In genomic region chr14:51906102-51906501, GRCm38 (mm10) we compare ENCODE assay signal across 38 mouse cellular contexts. TPM values are rescaled to one million over a fixed set of nuclear protein-coding genes. Genes with fewer than 3 reads are reported as not detected.
DNase-seq lines count a peak whose midpoint lies in the region; ATAC-seq and TF ChIP-seq lines count a peak whose summit lies in the region.
"Had no signal": no experiment of that assay in that cellular context is flagged by ENCODE, and none has a peak within 500 bp of the region (broad histone marks: within the 10 kb centered on the region; RNA-seq: fewer than 3 reads in every experiment).

No protein-coding gene starts in this region.

- H3K4me3 ChIP-seq in megakaryocyte, embryonic 14.5 days (replicated peaks): peak overlapping the region; percentile 69
- no peak overlapping the region for H3K4me3 ChIP-seq in liver, adult 2 months (ENCODE audit: insufficient read depth, low read depth, low read length)
- H3K4me3 ChIP-seq in liver, embryonic 15.5 days (replicated peaks): no peak overlapping the region
- no peak overlapping the region for H3K4me3 ChIP-seq in forebrain, embryonic 16.5 days (replicated peaks; ENCODE audit: low read length)
- H3K4me3 ChIP-seq: forebrain, embryonic 10.5 days; forebrain, embryonic 15.5 days; limb, embryonic 12.5 days; midbrain, embryonic 12.5 days; neural tube, embryonic 13.5 days; stomach, embryonic 15.5 days had no signal

- WGBS in liver, adult 2 months: 79% methylated on average over 11 of the region's 11 CpGs
- WGBS in liver, embryonic 15.5 days (ENCODE audit: insufficient replicate concordance): 20% methylated on average over 11 of the region's 11 CpGs
- 97% methylated on average over 11 of the region's 11 CpGs for WGBS in forebrain, embryonic 16.5 days

- DNase-seq in liver, adult 2 months (ENCODE audit: extremely low read depth, low read depth, low spot score): peak; percentile 29
- no peak for DNase-seq in ovary, postnatal 14 days (ENCODE audit: low spot score)
- DNase-seq: adrenal gland, adult 8-10 months; B cell, adult 2 months; cerebellum, adult 2 months; cerebellum, postnatal 25 days; heart, postnatal 14 days; kidney, postnatal 14 days; lung, adult 2 months; lung, postnatal 10 days; retina, postnatal 1 day; right cerebral cortex, postnatal 25 days; thymus, postnatal 14 days had no signal

- no peaks in the 10 kb centered on the region for H3K9me3 ChIP-seq in megakaryocyte, embryonic 14.5 days
- no peaks in the 10 kb centered on the region for H3K9me3 ChIP-seq in liver, embryonic 15.5 days (replicated peaks)
- no peaks in the 10 kb centered on the region for H3K9me3 ChIP-seq in forebrain, embryonic 16.5 days (ENCODE audit: control insufficient read depth, low read length)
- H3K9me3 ChIP-seq: forebrain, embryonic 10.5 days; forebrain, embryonic 15.5 days; limb, embryonic 12.5 days; midbrain, embryonic 12.5 days; neural tube, embryonic 13.5 days; stomach, embryonic 15.5 days had no signal

- no peak for ATAC-seq in megakaryocyte, adult 5-6 weeks (ENCODE audit: poor library complexity, severe bottlenecking)
- peak; percentile 62 for ATAC-seq in liver, embryonic 15.5 days (ENCODE audit: insufficient read depth)
- no peak for ATAC-seq in activated CD4-positive, CD25-positive, alpha-beta regulatory T cell, adult 4 months
- ATAC-seq in forebrain, embryonic 16.5 days: no peak
- ATAC-seq: forebrain, embryonic 15.5 days; hindbrain, postnatal 0 days; intestine, embryonic 16.5 days had no signal

- peak overlapping the region; percentile 97; the same call in 1 of the 2 replicates for H3K27ac ChIP-seq in liver, adult 2 months (replicated peaks; ENCODE audit: insufficient read depth, low read depth, low read length)
- no peak overlapping the region for H3K27ac ChIP-seq in liver, embryonic 15.5 days (replicated peaks)
- H3K27ac ChIP-seq in forebrain, embryonic 16.5 days (ENCODE audit: low read length): no peak overlapping the region
- H3K27ac ChIP-seq: forebrain, embryonic 10.5 days; forebrain, embryonic 15.5 days; hindbrain, postnatal 0 days; limb, embryonic 12.5 days; macrophage; midbrain, embryonic 12.5 days; neural tube, embryonic 13.5 days; stomach, embryonic 15.5 days had no signal

- H3K79me2 ChIP-seq in liver, adult 2 months (ENCODE audit: control insufficient read depth, insufficient read depth, low read length): peaks cover 8% of the 10 kb centered on the region; the same call in 1 of the 2 replicates

- no peaks in the 10 kb centered on the region for H3K36me3 ChIP-seq in megakaryocyte, embryonic 14.5 days (replicated peaks; ENCODE audit: low read length)
- peaks cover 66% of the 10 kb centered on the region for H3K36me3 ChIP-seq in liver, adult 2 months (ENCODE audit: control insufficient read depth, insufficient read depth, low read length)
- H3K36me3 ChIP-seq in liver, embryonic 15.5 days (replicated peaks): 0 out of 2 replicates have a peak, but pooled peaks cover 8% of the 10 kb centered on the region
- H3K36me3 ChIP-seq in forebrain, embryonic 16.5 days (ENCODE audit: control insufficient read depth, insufficient read depth): no peaks in the 10 kb centered on the region
- H3K36me3 ChIP-seq: forebrain, embryonic 10.5 days; forebrain, embryonic 15.5 days; midbrain, embryonic 12.5 days had no signal

- H3K4me1 ChIP-seq in megakaryocyte, embryonic 14.5 days: peaks cover 25% of the 10 kb centered on the region
- peaks cover 43% of the 10 kb centered on the region for H3K4me1 ChIP-seq in liver, adult 2 months (ENCODE audit: control insufficient read depth, insufficient read depth, low read length)
- H3K4me1 ChIP-seq in liver, embryonic 15.5 days (replicated peaks): peaks cover 31% of the 10 kb centered on the region
- H3K4me1 ChIP-seq in forebrain, embryonic 16.5 days (replicated peaks; ENCODE audit: control insufficient read depth, insufficient read depth, low read length): no peaks in the 10 kb centered on the region
- H3K4me1 ChIP-seq: limb, embryonic 12.5 days; midbrain, embryonic 12.5 days; neural tube, embryonic 13.5 days had no signal

- peak overlapping the region; percentile 23; the same call in 1 of the 2 replicates for H3K9ac ChIP-seq in liver, adult 2 months (ENCODE audit: low read depth, low read length)
- H3K9ac ChIP-seq in liver, embryonic 15.5 days: no peak overlapping the region
- no peak overlapping the region for H3K9ac ChIP-seq in forebrain, embryonic 16.5 days (replicated peaks; ENCODE audit: low read depth, low read length)
- H3K9ac ChIP-seq: forebrain, embryonic 15.5 days; limb, embryonic 12.5 days; midbrain, embryonic 12.5 days; neural tube, embryonic 13.5 days; stomach, embryonic 15.5 days had no signal

- peaks cover 48% of the 10 kb centered on the region for H3K27me3 ChIP-seq in megakaryocyte, embryonic 14.5 days (replicated peaks)
- no peaks in the 10 kb centered on the region for H3K27me3 ChIP-seq in liver, adult 2 months (ENCODE audit: control insufficient read depth, insufficient read depth, low read length)
- H3K27me3 ChIP-seq in liver, embryonic 15.5 days: peaks cover 3% of the 10 kb centered on the region; the same call in 1 of the 2 replicates
- H3K27me3 ChIP-seq in forebrain, embryonic 16.5 days (replicated peaks; ENCODE audit: control insufficient read depth, insufficient read depth, low read length): no peaks in the 10 kb centered on the region
- H3K27me3 ChIP-seq: forebrain, embryonic 15.5 days; neural tube, embryonic 13.5 days; stomach, embryonic 15.5 days had no signal

- no peak for TF ChIP-seq CTCF in liver, adult 2 months (IDR thresholded peaks at IDR 0.05; ENCODE audit: low read depth, low read length)

- TF ChIP-seq POLR2A in liver, adult 2 months (IDR thresholded peaks at IDR 0.05; ENCODE audit: extremely low read depth, insufficient read depth, low read length): no peak

- H3K4me2 ChIP-seq in liver, embryonic 15.5 days: peak overlapping the region; percentile 30; the same call in 1 of the 2 replicates
- no peak overlapping the region for H3K4me2 ChIP-seq in forebrain, embryonic 16.5 days (ENCODE audit: low read length)
- H3K4me2 ChIP-seq: forebrain, embryonic 15.5 days; limb, embryonic 12.5 days; midbrain, embryonic 12.5 days; neural tube, embryonic 13.5 days; stomach, embryonic 15.5 days had no signal

RNA-seq across cellular contexts. Expression of gene Ndrg2, which starts 7.9 kb away (rescaled TPM):
- polyA plus RNA-seq in megakaryocyte, embryonic 14.5 days (2012; ENCODE audit: insufficient read depth, low replicate concordance): 0.44 TPM in 1 of 2 replicates, not detected in the other
- total RNA-seq in megakaryocyte, adult 5-6 weeks (2015): 0.36 and 1.5 TPM in 2 replicates
- total RNA-seq in megakaryocyte, adult 5-6 weeks (2017): not detected in 2 replicates
- total RNA-seq in liver, adult 2 months (2014; rRNA removed): 1,230 and 1,535 TPM in 2 replicates
- polyA plus RNA-seq in liver, adult 2 months (2012; rRNA removed): 1,907 and 2,831 TPM in 2 replicates
- 39.7 and 47.6 TPM in 2 replicates for polyA plus RNA-seq in liver, embryonic 15.5 days (2015; fragmentation: Nextera tagmentation; extraction: Ambion mirVana)
- polyA plus RNA-seq in activated CD4-positive, CD25-positive, alpha-beta regulatory T cell, adult 4 months (2017; shearing (Covaris generic)): 10 to 100 TPM; 16.2 to 18.5 TPM
- polyA plus RNA-seq in forebrain, embryonic 16.5 days (2015; fragmentation: Nextera tagmentation; extraction: Ambion mirVana): 169 and 179 TPM in 2 replicates
- polyA plus RNA-seq: macrophage had no signal

RNA-seq across cellular contexts. Expression of gene Tppp2, which starts 12.1 kb away (rescaled TPM):
- not detected in 2 replicates for polyA plus RNA-seq in megakaryocyte, embryonic 14.5 days (2012; ENCODE audit: insufficient read depth, low replicate concordance)
- not detected in 2 replicates for total RNA-seq in megakaryocyte, adult 5-6 weeks (2015)
- total RNA-seq in megakaryocyte, adult 5-6 weeks (2017): not detected in 2 replicates
- not detected in 2 replicates for total RNA-seq in liver, adult 2 months (2014; rRNA removed)
- polyA plus RNA-seq in liver, adult 2 months (2012; rRNA removed): not detected in 2 replicates
- not detected in 2 replicates for polyA plus RNA-seq in liver, embryonic 15.5 days (2015; fragmentation: Nextera tagmentation; extraction: Ambion mirVana)
- not detected for polyA plus RNA-seq in activated CD4-positive, CD25-positive, alpha-beta regulatory T cell, adult 4 months (2017; shearing (Covaris generic))
- polyA plus RNA-seq in forebrain, embryonic 16.5 days (2015; fragmentation: Nextera tagmentation; extraction: Ambion mirVana): not detected in 2 replicates
- total RNA-seq: adrenal gland, adult 8-10 months; adrenal gland, postnatal 4 days; heart, adult 8-10 months; heart, postnatal 14 days; hindbrain, postnatal 0 days; layer of hippocampus, adult 18-20 months; layer of hippocampus, postnatal 10 days; left cerebral cortex, adult 18-20 months; left cerebral cortex, postnatal 25 days had no signal
- polyA plus RNA-seq: cerebellum, adult 2 months; embryonic facial prominence, embryonic 11.5 days; forebrain, embryonic 10.5 days; forebrain, embryonic 15.5 days; heart, embryonic 14.5 days; hindbrain, embryonic 11.5 days; hindbrain, postnatal 0 days; intestine, embryonic 16.5 days; kidney, embryonic 14.5 days; limb, embryonic 12.5 days; lung, adult 2 months; macrophage; midbrain, embryonic 12.5 days; neural tube, embryonic 13.5 days; stomach, embryonic 15.5 days had no signal

RNA-seq across cellular contexts. Expression of gene Slc39a2, which starts 13.4 kb away (rescaled TPM):
- 0.89 TPM in 1 of 2 replicates, not detected in the other for polyA plus RNA-seq in megakaryocyte, embryonic 14.5 days (2012; ENCODE audit: insufficient read depth, low replicate concordance)
- 0.07 TPM in 1 of 2 replicates, not detected in the other for total RNA-seq in megakaryocyte, adult 5-6 weeks (2015)
- 0.18 and 0.20 TPM in 2 replicates for total RNA-seq in megakaryocyte, adult 5-6 weeks (2017)
- 0.65 and 1.4 TPM in 2 replicates for total RNA-seq in liver, adult 2 months (2014; rRNA removed)
- polyA plus RNA-seq in liver, adult 2 months (2012; rRNA removed): 1.1 and 1.8 TPM in 2 replicates
- 0.08 and 0.09 TPM in 2 replicates for polyA plus RNA-seq in liver, embryonic 15.5 days (2015; fragmentation: Nextera tagmentation; extraction: Ambion mirVana)
- polyA plus RNA-seq in activated CD4-positive, CD25-positive, alpha-beta regulatory T cell, adult 4 months (2017; shearing (Covaris generic)): under 1 TPM in 1 of 2 experiments, not detected in 1; 0.70 TPM
- polyA plus RNA-seq in forebrain, embryonic 16.5 days (2015; fragmentation: Nextera tagmentation; extraction: Ambion mirVana): 1.5 and 2.6 TPM in 2 replicates

RNA-seq across cellular contexts. Expression of gene Rnase13, which starts 16.5 kb away (rescaled TPM):
- not detected in 2 replicates for polyA plus RNA-seq in megakaryocyte, embryonic 14.5 days (2012; ENCODE audit: insufficient read depth, low replicate concordance)
- total RNA-seq in megakaryocyte, adult 5-6 weeks (2015): not detected in 2 replicates
- total RNA-seq in megakaryocyte, adult 5-6 weeks (2017): not detected in 2 replicates
- not detected in 2 replicates for total RNA-seq in liver, adult 2 months (2014; rRNA removed)
- polyA plus RNA-seq in liver, adult 2 months (2012; rRNA removed): 0.22 and 0.24 TPM in 2 replicates
- not detected in 2 replicates for polyA plus RNA-seq in liver, embryonic 15.5 days (2015; fragmentation: Nextera tagmentation; extraction: Ambion mirVana)
- not detected for polyA plus RNA-seq in activated CD4-positive, CD25-positive, alpha-beta regulatory T cell, adult 4 months (2017; shearing (Covaris generic))
- polyA plus RNA-seq in forebrain, embryonic 16.5 days (2015; fragmentation: Nextera tagmentation; extraction: Ambion mirVana): not detected in 2 replicates
- total RNA-seq: adrenal gland, adult 8-10 months; adrenal gland, postnatal 4 days; gastrocnemius, adult 8-10 months; heart, adult 8-10 months; heart, postnatal 14 days; hindbrain, postnatal 0 days; layer of hippocampus, adult 18-20 months; layer of hippocampus, postnatal 10 days; left cerebral cortex, adult 18-20 months had no signal
- polyA plus RNA-seq: cerebellum, adult 2 months; embryonic facial prominence, embryonic 11.5 days; forebrain, embryonic 10.5 days; forebrain, embryonic 15.5 days; heart, embryonic 14.5 days; hindbrain, embryonic 11.5 days; hindbrain, postnatal 0 days; intestine, embryonic 16.5 days; kidney, embryonic 14.5 days; limb, embryonic 12.5 days; lung, adult 2 months; macrophage; midbrain, embryonic 12.5 days; neural tube, embryonic 13.5 days; stomach, embryonic 15.5 days had no signal

RNA-seq across cellular contexts. Expression of gene Mettl17, which starts 21.5 kb away (rescaled TPM):
- 4.8 and 6.2 TPM in 2 replicates for polyA plus RNA-seq in megakaryocyte, embryonic 14.5 days (2012; ENCODE audit: insufficient read depth, low replicate concordance)
- 6.2 and 11.7 TPM in 2 replicates for total RNA-seq in megakaryocyte, adult 5-6 weeks (2015)
- total RNA-seq in megakaryocyte, adult 5-6 weeks (2017): 6.3 and 11.1 TPM in 2 replicates
- 14.0 and 23.2 TPM in 2 replicates for total RNA-seq in liver, adult 2 months (2014; rRNA removed)
- polyA plus RNA-seq in liver, adult 2 months (2012; rRNA removed): 18.2 and 21.0 TPM in 2 replicates
- polyA plus RNA-seq in liver, embryonic 15.5 days (2015; fragmentation: Nextera tagmentation; extraction: Ambion mirVana): 12.3 and 13.6 TPM in 2 replicates
- polyA plus RNA-seq in activated CD4-positive, CD25-positive, alpha-beta regulatory T cell, adult 4 months (2017; shearing (Covaris generic)): 10 to 100 TPM; 35.7 to 44.6 TPM
- 69.0 and 94.7 TPM in 2 replicates for polyA plus RNA-seq in forebrain, embryonic 16.5 days (2015; fragmentation: Nextera tagmentation; extraction: Ambion mirVana)

Comparison
In these comparisons a context has a peak if more than half of its experiments do, and no peak if none do; other contexts are left out.
1. RNA of gene Ndrg2, which starts 7.9 kb away (polyA plus RNA-seq): 1,907 to 2,831 TPM in liver, adult 2 months, 169 to 179 TPM in forebrain, embryonic 16.5 days, 39.7 to 47.6 TPM in liver, embryonic 15.5 days and 16.2 to 18.5 TPM in activated CD4-positive, CD25-positive, alpha-beta regulatory T cell, adult 4 months; 0.44 TPM in megakaryocyte, embryonic 14.5 days; every median in the first group is over 10 times any median in the second.